Mouse (Mus musculus) heart, adult 2 months (tissue): ENCODE data around the gene Crim1.

Source experiments
- CTCF ChIP-seq: fragments of 200-600 bp; IDR thresholded peaks from 2 replicates; pipeline ENCODE4 v1.8.1; 2022; ENCODE audit warnings: antibody characterized with exemption, mild to moderate bottlenecking, moderate library complexity
- POLR2A ChIP-seq: fragments of 200-500 bp; IDR thresholded peaks from 2 replicates; pipeline ENCODE4 v1.6.1; 2011; ENCODE audit warnings: mild to moderate bottlenecking, low read depth, low read length, control low read depth; ENCODE audit not compliant: insufficient read depth

- TF ChIP-seq POLR2A (no peak), CTCF (no peak)
These were observed 154.4 kb downstream of the Crim1 start for GRCm38 (mm10) chr17:78354411-78354810.
